Mouse (Mus musculus) hindbrain, embryonic 16.5 days (tissue): ENCODE data around the gene Slc35e3. TPM values are rescaled to one million over a fixed set of nuclear protein-coding genes. Genes with fewer than 3 reads are reported as not detected.

Experiments used
- ATAC-seq: fragments of 200-750 bp; cut with Nextera tagmentation; 2 replicates; pipeline ENCODE4 v1.8.0; 2017; ENCODE audit warnings: moderate TSS enrichment, moderate library complexity
- H3K27ac ChIP-seq: fragments of 300-500 bp; sonication (generic); 2 replicates; pipeline ENCODE4 v1.5.1; 2014; ENCODE audit warnings: low read depth, mild to moderate bottlenecking, control low read depth, low read length, moderate library complexity
- H3K27me3 ChIP-seq: fragments of 300-500 bp; sonication (generic); replicated peaks from 2 replicates; pipeline ENCODE4 v1.6.1; 2014; ENCODE audit warnings: low read length; ENCODE audit not compliant: control insufficient read depth, insufficient read depth
- H3K36me3 ChIP-seq: fragments of 300-500 bp; sonication (generic); 2 replicates; pipeline ENCODE4 v1.6.1; 2014; ENCODE audit warnings: mild to moderate bottlenecking, low read length, moderate library complexity, mixed read lengths; ENCODE audit not compliant: control insufficient read depth, insufficient read depth
- H3K4me1 ChIP-seq: fragments of 300-500 bp; sonication (generic); 2 replicates; pipeline ENCODE4 v1.6.1; 2014; ENCODE audit warnings: low read depth, low read length; ENCODE audit not compliant: control insufficient read depth, insufficient read depth
- H3K4me2 ChIP-seq: fragments of 300-500 bp; sonication (generic); 2 replicates; pipeline ENCODE4 v1.6.1; 2014; ENCODE audit warnings: mild to moderate bottlenecking, low read length, control low read depth, moderate library complexity
- H3K4me3 ChIP-seq: fragments of 300-500 bp; sonication (generic); 2 replicates; pipeline ENCODE4 v1.5.1; 2014; ENCODE audit warnings: mild to moderate bottlenecking, low read length, control low read depth, moderate library complexity
- H3K9ac ChIP-seq: fragments of 300-500 bp; sonication (generic); 2 replicates; pipeline ENCODE4 v1.6.1; 2014; ENCODE audit warnings: low read depth, mild to moderate bottlenecking, control low read depth, low read length, moderate library complexity
- H3K9me3 ChIP-seq: fragments of 300-500 bp; sonication (generic); 2 replicates; pipeline ENCODE4 v1.6.1; 2014; ENCODE audit warnings: mild to moderate bottlenecking, low read length, moderate library complexity; ENCODE audit not compliant: control insufficient read depth
- WGBS: fragments of 180-500 bp; shearing (Covaris S2); extraction: QIAGEN DNeasy Blood & Tissue Kit; methylation state at CpG from one replicate; pipeline ENCODE4 v1.1.7; 2014; 5-methylcytosine and 5-hydroxymethylcytosine counted together
- polyA plus RNA-seq: library from polyadenylated mRNA; unstranded; fragments of >200 nt; fragmentation: Nextera tagmentation; extraction: Ambion mirVana; gene quantifications from 2 replicates; pipeline ENCODE4 v1.2.1, GENCODE M21; 2015

Gene Slc35e3
- polyA plus RNA-seq, 1 experiment from 2014 or later, result 27.7 TPM

DNA sequence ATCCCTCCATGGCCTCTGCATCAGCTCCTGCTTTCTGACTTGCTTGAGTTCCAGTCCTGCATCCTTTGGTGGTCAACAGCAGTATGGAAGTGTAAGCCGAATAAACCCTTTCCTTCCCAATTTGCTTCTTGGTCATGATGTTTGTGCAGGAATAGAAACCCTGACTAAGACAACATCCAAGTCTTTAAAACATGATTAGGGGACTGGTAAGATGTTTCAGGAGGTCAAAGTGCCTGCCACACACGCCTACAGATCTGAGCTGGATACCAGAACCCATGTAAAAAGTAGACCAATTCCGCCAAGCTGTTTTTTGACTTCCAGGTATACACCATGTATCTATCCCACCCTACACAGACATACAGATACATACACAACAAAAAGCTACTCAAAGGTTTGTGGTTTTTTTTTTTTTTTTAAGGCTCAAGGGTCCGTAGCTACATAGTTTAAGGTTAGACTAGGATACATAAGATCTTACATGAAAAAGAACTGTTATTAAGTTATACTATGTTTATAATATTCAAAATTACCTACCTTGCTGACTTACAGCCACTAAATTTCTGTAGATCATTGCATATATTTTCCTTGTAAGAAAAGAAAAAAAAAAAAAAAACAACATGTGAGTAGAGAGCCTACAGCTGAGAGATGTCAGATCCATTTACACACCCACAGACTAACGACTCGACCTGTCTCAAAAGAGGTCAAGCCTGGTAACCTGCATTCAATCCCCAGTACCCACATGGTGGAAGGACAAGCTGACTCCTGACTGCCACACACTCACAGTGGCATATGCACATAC lies 44.9 kb downstream of the Slc35e3 start:
- no peak overlapping the region for H3K27ac ChIP-seq
- H3K36me3 ChIP-seq, result peaks cover 41% of the 10 kb centered on the region
- H3K9me3 ChIP-seq, result no peaks in the 10 kb centered on the region
- no peak overlapping the region for H3K4me3 ChIP-seq
- ATAC-seq, result no peak
- no peaks in the 10 kb centered on the region for H3K27me3 ChIP-seq
- no peaks in the 10 kb centered on the region for H3K4me1 ChIP-seq
- no peak overlapping the region for H3K4me2 ChIP-seq
- H3K9ac ChIP-seq, result no peak overlapping the region
- WGBS, result 95% methylated on average over 6 of the region's 6 CpGs

DNA sequence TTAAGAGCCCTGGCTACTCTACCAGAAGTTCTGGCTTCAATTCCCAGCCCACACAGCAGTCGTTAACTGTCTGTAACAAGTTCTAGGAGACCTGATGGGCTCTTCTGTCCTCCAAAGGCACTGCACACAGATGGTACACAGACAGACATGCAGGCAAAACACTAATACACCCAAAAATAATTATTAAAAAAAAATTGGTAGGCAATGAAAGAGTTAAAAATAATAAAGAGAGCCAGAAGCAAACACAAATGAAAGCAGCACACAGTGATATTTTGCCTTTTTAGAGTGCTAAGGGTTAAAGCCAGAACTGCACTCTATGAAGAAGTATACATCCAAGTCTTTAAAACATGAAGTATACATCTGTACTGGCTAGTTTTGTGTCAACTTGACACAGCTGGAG lies 45.7 kb downstream of the Slc35e3 start:
- Histone ChIP-seq H3K36me3 (peaks cover 45% of the 10 kb centered on the region), H3K27ac (no peak overlapping the region), H3K4me1 (no peaks in the 10 kb centered on the region), H3K9me3 (no peaks in the 10 kb centered on the region), H3K4me3 (no peak overlapping the region), H3K27me3 (no peaks in the 10 kb centered on the region), H3K4me2 (no peak overlapping the region), H3K9ac (no peak overlapping the region)
- ATAC-seq, result no peak
- WGBS, result 93% methylated on average over 1 of the region's 1 CpGs

DNA sequence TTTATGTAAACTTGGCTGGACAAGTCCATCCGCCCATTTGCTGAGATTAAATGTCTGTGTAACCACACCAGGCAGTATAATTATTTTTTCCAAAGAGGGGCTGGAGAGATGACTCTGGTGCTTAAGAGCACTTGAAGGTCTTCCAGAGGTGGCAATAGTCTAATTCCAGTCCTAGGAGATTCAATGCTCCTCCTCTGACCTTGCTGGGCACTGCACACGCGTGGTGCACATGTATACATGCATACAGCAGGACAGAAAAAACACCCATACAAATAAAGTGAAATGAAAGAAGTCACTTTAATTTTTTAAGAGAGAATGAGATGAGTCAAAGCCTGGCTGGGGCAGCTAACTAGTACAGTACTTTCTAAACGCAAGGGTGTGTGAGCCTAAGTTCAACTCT lies 46.3 kb downstream of the Slc35e3 start:
- Histone ChIP-seq H3K4me2 (no peak overlapping the region), H3K36me3 (peaks cover 46% of the 10 kb centered on the region), H3K4me3 (no peak overlapping the region), H3K27me3 (no peaks in the 10 kb centered on the region), H3K9ac (no peak overlapping the region), H3K4me1 (no peaks in the 10 kb centered on the region), H3K9me3 (no peaks in the 10 kb centered on the region), H3K27ac (no peak overlapping the region)
- 97% methylated on average over 4 of the region's 4 CpGs for WGBS
- no peak for ATAC-seq

DNA sequence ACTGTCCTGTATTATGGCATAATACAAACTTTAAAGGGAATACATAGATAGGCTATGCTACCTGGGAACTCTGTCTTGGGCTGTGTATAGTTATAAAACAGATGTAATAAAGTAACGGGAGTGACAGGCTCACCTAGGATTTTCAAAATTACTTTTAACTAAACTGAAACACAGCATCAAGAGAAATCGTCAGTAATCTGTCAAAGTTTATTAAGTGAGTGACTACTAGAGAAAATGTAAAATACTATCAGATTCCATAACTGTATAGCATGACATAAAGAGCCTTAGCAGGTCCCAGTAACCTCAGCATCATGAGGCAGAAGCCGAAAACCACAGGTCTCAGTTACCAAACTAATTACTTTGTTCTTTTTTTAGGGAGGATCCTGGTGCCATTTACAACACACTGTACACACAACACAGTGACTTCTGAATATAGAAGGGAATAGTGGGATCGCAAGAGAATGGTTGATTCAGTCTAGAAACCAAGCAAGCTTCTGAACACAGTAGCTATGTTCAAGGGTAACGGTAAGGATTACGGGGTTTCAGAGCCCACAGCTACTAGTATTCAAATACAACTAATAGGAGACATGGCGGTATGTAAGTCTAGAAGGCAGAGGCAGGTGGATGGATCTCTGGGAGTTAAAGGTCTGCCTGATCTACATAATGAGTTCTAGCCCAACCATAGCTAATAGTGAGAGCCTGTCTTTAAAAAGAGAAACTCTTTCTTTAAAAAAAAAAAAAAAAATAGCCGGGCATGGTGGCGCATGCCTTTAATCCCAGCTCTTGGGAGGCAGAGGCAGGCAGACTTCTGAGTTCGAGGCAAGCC lies 47.6 kb downstream of the Slc35e3 start:
- Histone ChIP-seq H3K4me3 (no peak overlapping the region), H3K9ac (no peak overlapping the region), H3K27me3 (no peaks in the 10 kb centered on the region), H3K27ac (no peak overlapping the region), H3K4me2 (no peak overlapping the region), H3K4me1 (no peaks in the 10 kb centered on the region), H3K9me3 (no peaks in the 10 kb centered on the region), H3K36me3 (peaks cover 51% of the 10 kb centered on the region)
- ATAC-seq, result no peak
- 98% methylated on average over 10 of the region's 10 CpGs for WGBS

DNA sequence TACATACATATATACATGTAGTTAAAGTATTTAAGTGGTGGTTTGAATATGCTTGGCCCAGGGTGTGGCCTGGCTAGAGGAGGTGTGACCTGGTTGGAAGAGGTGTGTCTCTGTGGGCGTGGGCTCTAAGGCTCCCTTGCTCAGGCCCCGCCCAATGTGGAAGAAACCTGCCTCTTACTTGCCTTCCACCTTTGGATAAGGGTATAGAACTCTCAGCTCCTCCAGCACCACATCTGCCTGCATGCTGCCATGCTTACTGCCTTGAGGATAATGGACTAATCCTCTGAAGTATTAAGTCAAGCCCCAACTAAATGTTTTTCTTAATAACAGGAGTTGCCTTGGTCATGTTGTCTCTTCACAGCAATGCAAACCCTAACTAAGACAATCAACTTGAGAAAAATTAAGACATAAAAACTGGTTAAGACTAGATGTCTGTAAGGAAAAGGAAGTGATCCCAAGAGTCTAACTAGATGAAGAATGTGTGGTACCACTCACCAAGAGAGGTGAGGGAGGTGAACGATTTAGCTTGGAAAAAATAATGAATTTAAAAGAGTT lies 48.5 kb downstream of the Slc35e3 start:
- Histone ChIP-seq H3K27me3 (no peaks in the 10 kb centered on the region), H3K36me3 (peaks cover 52% of the 10 kb centered on the region), H3K4me2 (no peak overlapping the region), H3K4me1 (no peaks in the 10 kb centered on the region), H3K4me3 (no peak overlapping the region), H3K27ac (no peak overlapping the region), H3K9ac (no peak overlapping the region), H3K9me3 (no peaks in the 10 kb centered on the region)
- ATAC-seq, result no peak
- WGBS, result 88% methylated on average over 3 of the region's 3 CpGs

DNA sequence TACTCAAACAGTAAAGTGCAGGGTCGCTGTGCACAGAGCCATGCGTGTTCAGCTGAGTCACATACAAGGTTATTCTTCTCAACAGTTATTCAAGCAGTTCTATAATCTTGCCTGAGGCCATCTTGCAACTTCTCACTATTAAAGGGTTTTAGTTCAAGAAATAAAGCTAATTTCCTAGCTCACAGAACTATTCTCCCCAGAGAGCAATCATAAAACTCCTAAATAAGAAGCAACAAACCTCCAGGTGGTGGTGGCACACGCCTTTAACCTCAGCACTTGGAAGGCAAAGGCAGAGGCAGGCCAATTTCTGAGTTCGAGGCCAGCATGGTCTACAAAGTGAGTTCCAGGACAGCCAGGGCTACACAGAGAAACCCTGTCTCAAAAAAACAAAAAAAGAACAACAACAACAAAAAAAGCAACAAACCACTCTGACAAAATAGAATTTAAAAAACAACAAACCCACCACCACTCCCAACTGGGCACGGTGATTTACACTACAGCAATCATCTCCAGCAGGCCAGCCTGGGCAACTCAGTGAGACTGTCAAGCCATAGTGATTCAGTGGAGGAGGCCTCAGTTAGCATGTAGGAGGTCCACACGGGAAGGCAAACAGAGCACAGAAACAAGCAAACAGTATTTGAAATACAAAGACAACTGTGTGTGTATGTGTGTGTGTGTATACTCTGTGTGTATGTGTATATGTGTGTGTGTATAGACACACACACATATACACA lies 49.2 kb downstream of the Slc35e3 start:
- H3K27ac ChIP-seq, result no peak overlapping the region
- H3K9me3 ChIP-seq, result no peaks in the 10 kb centered on the region
- no peaks in the 10 kb centered on the region for H3K4me1 ChIP-seq
- no peak overlapping the region for H3K4me2 ChIP-seq
- H3K4me3 ChIP-seq, result no peak overlapping the region
- no peak overlapping the region for H3K9ac ChIP-seq
- 90% methylated on average over 6 of the region's 6 CpGs for WGBS
- H3K27me3 ChIP-seq, result no peaks in the 10 kb centered on the region
- ATAC-seq, result no peak
- peaks cover 57% of the 10 kb centered on the region for H3K36me3 ChIP-seq

DNA sequence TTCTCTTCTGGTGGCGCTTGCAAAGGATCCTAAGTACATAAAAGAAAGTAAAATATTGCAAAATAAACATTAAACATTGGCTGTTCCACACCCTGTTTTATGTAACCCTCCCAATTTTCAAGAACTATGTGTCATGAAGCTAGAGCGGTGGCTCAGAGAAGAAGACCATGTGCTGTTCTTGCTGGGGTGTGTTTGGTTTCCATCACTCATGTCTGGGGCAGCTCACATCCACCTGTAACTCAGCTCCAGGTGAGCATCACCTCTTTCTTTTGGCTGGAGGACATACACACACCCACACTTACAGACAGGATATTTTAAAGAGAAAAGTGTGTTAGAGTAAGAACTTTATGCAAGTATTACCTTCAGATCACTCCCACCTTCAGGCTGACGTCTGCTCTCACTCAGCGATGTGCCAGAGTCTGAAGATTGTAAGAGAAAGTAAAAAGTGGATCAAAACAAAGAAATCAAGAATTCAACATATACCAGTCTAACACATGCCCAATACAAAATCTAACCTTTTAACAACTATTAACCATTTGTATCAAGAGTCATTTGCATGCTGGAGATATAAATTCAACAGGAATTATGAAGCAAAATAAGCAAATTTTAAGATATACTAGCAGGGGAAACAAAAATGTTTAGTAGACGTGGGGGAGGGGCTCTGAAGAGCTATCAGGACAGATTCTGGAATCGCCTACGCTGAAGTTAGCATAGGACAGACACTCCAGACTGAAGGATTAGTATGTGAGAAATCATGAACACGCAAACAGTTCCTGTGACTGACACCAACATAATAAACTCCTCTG lies 49.9 kb downstream of the Slc35e3 start:
- 93% methylated on average over 8 of the region's 8 CpGs for WGBS
- H3K4me1 ChIP-seq, result no peaks in the 10 kb centered on the region
- H3K27ac ChIP-seq, result no peak overlapping the region
- no peaks in the 10 kb centered on the region for H3K9me3 ChIP-seq
- no peak overlapping the region for H3K4me2 ChIP-seq
- no peak for ATAC-seq
- H3K36me3 ChIP-seq, result peaks cover 60% of the 10 kb centered on the region
- no peaks in the 10 kb centered on the region for H3K27me3 ChIP-seq
- H3K4me3 ChIP-seq, result no peak overlapping the region
- no peak overlapping the region for H3K9ac ChIP-seq

DNA sequence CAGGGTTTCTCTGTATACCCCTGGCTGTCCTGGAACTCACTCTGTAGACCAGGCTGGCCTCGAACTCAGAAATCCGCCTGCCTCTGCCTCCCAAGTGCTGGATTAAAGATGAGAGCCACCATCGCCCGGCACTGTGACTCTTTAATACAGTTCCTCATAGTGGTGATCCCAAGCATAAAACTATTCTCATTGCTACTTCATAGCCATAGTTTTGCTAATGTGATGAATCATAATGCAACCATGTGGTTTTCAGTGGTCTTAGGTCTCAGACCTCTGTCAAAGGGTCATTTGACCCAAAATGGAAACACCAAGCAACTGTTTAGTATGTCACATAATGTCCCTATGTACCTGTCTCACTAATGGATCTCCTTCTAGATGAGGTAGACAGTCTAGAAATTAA lies 50.6 kb downstream of the Slc35e3 start:
- ATAC-seq, result no peak
- Histone ChIP-seq H3K9ac (no peak overlapping the region), H3K27me3 (no peaks in the 10 kb centered on the region), H3K4me1 (no peaks in the 10 kb centered on the region), H3K36me3 (peaks cover 62% of the 10 kb centered on the region), H3K4me2 (no peak overlapping the region), H3K27ac (no peak overlapping the region), H3K9me3 (no peaks in the 10 kb centered on the region), H3K4me3 (no peak overlapping the region)
- WGBS, result 100% methylated on average over 4 of the region's 4 CpGs
